In the genomic region with DNA sequence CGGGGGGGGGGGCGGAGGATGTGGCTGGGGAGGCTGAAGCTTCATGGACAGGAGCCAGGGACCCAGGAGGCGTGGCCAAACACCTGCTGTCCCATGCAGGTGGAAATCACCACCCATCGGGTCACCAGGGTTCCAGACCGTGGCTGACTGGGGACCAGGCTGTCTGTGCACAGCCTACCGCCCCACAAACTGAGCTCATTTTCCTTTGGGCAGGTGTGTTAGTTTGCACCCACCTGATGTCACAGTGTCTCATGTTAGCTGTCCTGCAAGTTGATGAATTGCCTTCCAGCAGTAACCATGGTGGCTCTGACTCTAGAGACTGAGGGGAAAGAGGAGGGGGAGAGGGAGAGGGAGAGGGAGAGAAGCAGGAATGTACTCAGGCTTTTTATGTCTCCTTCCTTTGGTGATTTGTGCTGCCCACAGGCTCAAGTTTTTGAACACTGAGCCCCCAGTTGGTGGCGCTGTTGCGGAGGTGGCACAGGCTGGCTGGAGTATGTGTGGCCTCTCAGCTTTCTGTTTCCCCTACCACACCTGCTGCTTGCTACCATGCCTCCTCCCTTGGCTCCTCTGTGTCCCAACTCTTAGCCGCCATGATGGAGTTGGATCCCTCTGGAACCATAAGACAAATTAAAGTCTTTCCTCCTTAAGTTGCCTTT, we compare ENCODE assay signal across 8 mouse cellular contexts.
DNase-seq lines count a peak whose midpoint lies in the region; ATAC-seq lines count a peak whose summit lies in the region.

No protein-coding gene starts in this region.

- peak; percentile 15 for DNase-seq in gastrocnemius, postnatal 14 days
- no peak for DNase-seq in gastrocnemius, adult 8-10 months (ENCODE audit: low spot score in 2 of 2)
- DNase-seq in retina, embryonic 14.5 days (ENCODE audit: low spot score): peak; percentile 30
- DNase-seq in retina, postnatal 1 day: no peak
- peak; percentile 55 to 72 for DNase-seq in lung, postnatal 4 days
- no peak for DNase-seq in urinary bladder, postnatal 36 days (ENCODE audit: low spot score in 2 of 2)

- H3K36me3 ChIP-seq in embryonic facial prominence, embryonic 13.5 days: no peaks in the 10 kb centered on the region

- H3K27me3 ChIP-seq in embryonic facial prominence, embryonic 13.5 days: no peaks in the 10 kb centered on the region

- no peak overlapping the region for H3K9ac ChIP-seq in embryonic facial prominence, embryonic 13.5 days

- no peaks in the 10 kb centered on the region for H3K9me3 ChIP-seq in embryonic facial prominence, embryonic 13.5 days

- peak; percentile 48; the same call in 1 of the 2 replicates for ATAC-seq in embryonic facial prominence, embryonic 13.5 days (ENCODE audit: insufficient number of reproducible peaks, insufficient read depth, low FRiP score, low TSS enrichment, low read depth)
- ATAC-seq in erythroblast, adult 5-6 weeks (replicated peaks; ENCODE audit: low FRiP score, poor library complexity, severe bottlenecking): no peak

- H3K4me2 ChIP-seq in embryonic facial prominence, embryonic 13.5 days: no peak overlapping the region

- H3K27ac ChIP-seq in embryonic facial prominence, embryonic 13.5 days: no peak overlapping the region

- H3K4me3 ChIP-seq in embryonic facial prominence, embryonic 13.5 days: no peak overlapping the region

- no peaks in the 10 kb centered on the region for H3K4me1 ChIP-seq in embryonic facial prominence, embryonic 13.5 days

- intact Hi-C loops in gastrocnemius, postnatal 14 days (cut with DNase I; ENCODE audit: low total_unique reads): loop anchor here (10.0 kb wide), 1 partner anchor 382 kb away; no protein-coding TSS in a partner anchor

- 51% methylated on average over 9 of the region's 9 CpGs for WGBS in embryonic facial prominence, embryonic 13.5 days

Comparison
In these comparisons a context has a peak if more than half of its experiments do, and no peak if none do; other contexts are left out.
1. DNase-seq: peak in gastrocnemius, postnatal 14 days (single experiment), retina, embryonic 14.5 days (single experiment) and lung, postnatal 4 days (2 of 2); none in gastrocnemius, adult 8-10 months (0 of 2), retina, postnatal 1 day (single experiment) and urinary bladder, postnatal 36 days (0 of 2).